Mouse (Mus musculus) intestine, embryonic 16.5 days (tissue): ENCODE measurements around the gene Kcnk5. TPM values are rescaled to one million over a fixed set of nuclear protein-coding genes. Genes with fewer than 3 reads are reported as not detected.

ENCODE experiments used
- ATAC-seq: fragments of 200-750 bp; cut with Nextera tagmentation; 2 replicates; pipeline ENCODE4 v1.8.0; 2017; ENCODE audit warnings: moderate TSS enrichment, moderate library complexity
- H3K27ac ChIP-seq: fragments of 300-500 bp; sonication (generic); 2 replicates; pipeline ENCODE4 v1.5.1; 2014; ENCODE audit warnings: mild to moderate bottlenecking, low read length
- H3K27me3 ChIP-seq: fragments of 300-500 bp; sonication (generic); replicated peaks from 2 replicates; pipeline ENCODE4 v1.6.1; 2014; ENCODE audit warnings: low read length, control low read depth, mixed read lengths; ENCODE audit not compliant: control insufficient read depth, insufficient read depth
- H3K36me3 ChIP-seq: fragments of 300-500 bp; sonication (generic); 2 replicates; pipeline ENCODE4 v1.6.1; 2014; ENCODE audit warnings: low read length, control low read depth; ENCODE audit not compliant: control insufficient read depth, insufficient read depth
- H3K4me1 ChIP-seq: fragments of 300-500 bp; sonication (generic); 2 replicates; pipeline ENCODE4 v1.6.1; 2014; ENCODE audit warnings: low read length, control low read depth, mixed read lengths; ENCODE audit not compliant: control insufficient read depth, insufficient read depth
- H3K4me2 ChIP-seq: fragments of 300-500 bp; sonication (generic); 2 replicates; pipeline ENCODE4 v1.6.1; 2014; ENCODE audit warnings: low read depth, low read length, control low read depth
- H3K4me3 ChIP-seq: fragments of 300-500 bp; sonication (generic); 2 replicates; pipeline ENCODE4 v1.5.1; 2014; ENCODE audit warnings: mild to moderate bottlenecking, low read length
- H3K9ac ChIP-seq: fragments of 300-500 bp; sonication (generic); 2 replicates; pipeline ENCODE4 v1.6.1; 2014; ENCODE audit warnings: low read depth, low read length
- H3K9me3 ChIP-seq: fragments of 300-500 bp; sonication (generic); 2 replicates; pipeline ENCODE4 v1.6.1; 2016; ENCODE audit warnings: low read length, control low read depth; ENCODE audit not compliant: control insufficient read depth
- WGBS: fragments of 180-500 bp; shearing (Covaris S2); extraction: QIAGEN DNeasy Blood & Tissue Kit; methylation state at CpG from one replicate; pipeline ENCODE4 v1.1.7; 2014; 5-methylcytosine and 5-hydroxymethylcytosine counted together
- polyA plus RNA-seq: library from polyadenylated mRNA; unstranded; fragments of >200 nt; fragmentation: Nextera tagmentation; extraction: Ambion mirVana; gene quantifications from 2 replicates; pipeline ENCODE4 v1.2.1, GENCODE M21; 2015

The Kcnk5 gene
- polyA plus RNA-seq, 1 experiment from 2014 or later = 10.9 TPM

DNA sequence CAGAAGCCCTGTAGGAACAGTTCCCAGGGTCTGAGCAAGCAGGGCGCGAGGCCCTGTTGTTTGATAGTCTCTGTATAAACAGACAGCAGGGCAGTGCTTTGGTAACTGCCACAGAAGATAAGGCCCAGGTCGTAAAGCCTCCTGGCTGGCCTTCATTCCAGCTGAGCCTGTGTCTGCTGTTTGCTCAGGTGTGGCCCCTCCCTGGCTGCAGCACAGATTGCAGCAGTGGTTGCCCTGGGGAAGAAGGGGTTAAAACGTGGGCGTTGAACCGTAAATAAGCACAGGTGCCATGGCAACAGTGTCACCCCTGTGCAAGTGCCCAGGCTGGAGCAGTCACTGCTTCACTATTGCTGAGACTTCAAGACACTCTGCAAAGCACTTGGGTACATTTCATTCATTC is 26.8 kb upstream of the Kcnk5 start:
- Histone ChIP-seq H3K9me3 (no peaks in the 10 kb centered on the region), H3K27me3 (no peaks in the 10 kb centered on the region), H3K4me1 (peaks cover 6% of the 10 kb centered on the region; the same call in 1 of the 2 replicates), H3K4me3 (0 out of 2 replicates have a peak overlapping the region, but pooled peaks have one; percentile 8), H3K27ac (peak overlapping the region; percentile 75), H3K4me2 (no peak overlapping the region; the same call in 1 of the 2 replicates), H3K36me3 (no peaks in the 10 kb centered on the region), H3K9ac (no peak overlapping the region)
- 17% methylated on average over 6 of the region's 6 CpGs for WGBS
- peak; percentile 97 for ATAC-seq

GRCm38 (mm10) chr14:20205747-20206146 is 24.1 kb upstream of the Kcnk5 start:
- Histone ChIP-seq H3K27me3 (no peaks in the 10 kb centered on the region), H3K9ac (no peak overlapping the region), H3K4me1 (peaks cover 6% of the 10 kb centered on the region; the same call in 1 of the 2 replicates), H3K36me3 (no peaks in the 10 kb centered on the region), H3K27ac (no peak overlapping the region), H3K4me2 (no peak overlapping the region), H3K9me3 (no peaks in the 10 kb centered on the region), H3K4me3 (no peak overlapping the region)
- ATAC-seq = no peak
- 55% methylated on average over 4 of the region's 4 CpGs for WGBS

GRCm38 (mm10) chr14:20203301-20203700 is 21.7 kb upstream of the Kcnk5 start:
- H3K27me3 ChIP-seq = no peaks in the 10 kb centered on the region
- WGBS = 53% methylated on average over 4 of the region's 4 CpGs
- no peak for ATAC-seq
- H3K4me2 ChIP-seq = no peak overlapping the region
- H3K27ac ChIP-seq = no peak overlapping the region
- H3K9ac ChIP-seq = no peak overlapping the region
- no peak overlapping the region for H3K4me3 ChIP-seq
- no peaks in the 10 kb centered on the region for H3K36me3 ChIP-seq
- no peaks in the 10 kb centered on the region for H3K9me3 ChIP-seq
- H3K4me1 ChIP-seq = peaks cover 6% of the 10 kb centered on the region; the same call in 1 of the 2 replicates

- H3K4me1 ChIP-seq = peaks cover 3% of the 10 kb centered on the region; the same call in 1 of the 2 replicates
- H3K27me3 ChIP-seq = no peaks in the 10 kb centered on the region
- 94% methylated on average over 5 of the region's 5 CpGs for WGBS
- H3K4me2 ChIP-seq = no peak overlapping the region
- H3K36me3 ChIP-seq = no peaks in the 10 kb centered on the region
- no peak for ATAC-seq
- no peak overlapping the region for H3K27ac ChIP-seq
- H3K4me3 ChIP-seq = no peak overlapping the region
- H3K9ac ChIP-seq = no peak overlapping the region
- no peaks in the 10 kb centered on the region for H3K9me3 ChIP-seq
These were observed 21.1 kb upstream of the Kcnk5 start for GRCm38 (mm10) chr14:20202655-20203181.

GRCm38 (mm10) chr14:20201066-20201683 is 19.6 kb upstream of the Kcnk5 start:
- 62% methylated on average over 8 of the region's 8 CpGs for WGBS
- H3K27me3 ChIP-seq = no peaks in the 10 kb centered on the region
- no peak overlapping the region for H3K4me2 ChIP-seq
- no peak overlapping the region for H3K4me3 ChIP-seq
- no peaks in the 10 kb centered on the region for H3K36me3 ChIP-seq
- no peak for ATAC-seq
- H3K4me1 ChIP-seq = 0 out of 2 replicates have a peak, but pooled peaks cover 3% of the 10 kb centered on the region
- H3K27ac ChIP-seq = no peak overlapping the region
- H3K9ac ChIP-seq = no peak overlapping the region
- no peaks in the 10 kb centered on the region for H3K9me3 ChIP-seq

DNA sequence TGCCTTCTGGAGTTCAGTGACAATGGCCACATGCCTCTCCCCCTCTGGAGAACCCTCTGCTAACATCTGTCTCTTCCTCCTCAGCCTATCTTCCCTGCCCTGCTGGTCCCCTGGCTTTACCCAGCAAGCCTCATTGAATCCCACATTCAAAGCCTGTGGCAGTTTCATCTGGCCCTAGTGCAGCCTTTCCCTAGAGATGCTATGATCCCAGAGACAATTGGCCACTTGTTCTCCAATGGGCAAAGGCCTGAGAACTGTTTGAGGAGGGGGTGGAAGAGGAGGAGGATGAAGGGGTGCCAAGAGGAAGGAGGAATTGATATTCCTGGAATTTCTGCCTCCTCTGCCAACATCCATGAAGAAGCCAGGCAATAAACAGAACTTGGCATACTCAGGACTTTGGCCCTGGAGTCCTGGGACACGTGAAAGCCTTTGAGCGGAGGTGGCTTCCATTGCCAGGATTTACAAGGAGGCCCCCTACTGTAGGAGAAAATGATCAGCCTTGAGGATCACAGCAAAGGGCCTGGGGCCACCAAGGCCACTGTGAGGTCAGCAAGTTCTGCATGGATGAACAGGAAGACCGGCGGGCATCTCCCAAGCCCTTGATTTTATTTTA is 11.6 kb upstream of the Kcnk5 start:
- WGBS = 76% methylated on average over 4 of the region's 4 CpGs
- H3K36me3 ChIP-seq = no peaks in the 10 kb centered on the region
- H3K9me3 ChIP-seq = no peaks in the 10 kb centered on the region
- no peaks in the 10 kb centered on the region; the same call in 1 of the 2 replicates for H3K4me1 ChIP-seq
- H3K4me3 ChIP-seq = no peak overlapping the region
- H3K27me3 ChIP-seq = no peaks in the 10 kb centered on the region
- no peak overlapping the region for H3K27ac ChIP-seq
- H3K9ac ChIP-seq = no peak overlapping the region
- ATAC-seq = peak; percentile 59; the same call in 1 of the 2 replicates
- no peak overlapping the region for H3K4me2 ChIP-seq

- H3K9me3 ChIP-seq = no peaks in the 10 kb centered on the region
- no peaks in the 10 kb centered on the region for H3K36me3 ChIP-seq
- no peaks in the 10 kb centered on the region; the same call in 1 of the 2 replicates for H3K4me1 ChIP-seq
- H3K27ac ChIP-seq = no peak overlapping the region
- H3K27me3 ChIP-seq = no peaks in the 10 kb centered on the region
- WGBS = 90% methylated on average over 5 of the region's 5 CpGs
- H3K4me3 ChIP-seq = no peak overlapping the region
- H3K9ac ChIP-seq = no peak overlapping the region
- no peak overlapping the region for H3K4me2 ChIP-seq
- no peak for ATAC-seq
These were observed 9.6 kb upstream of the Kcnk5 start for GRCm38 (mm10) chr14:20191136-20191735.

GRCm38 (mm10) chr14:20189751-20190150 is 8.1 kb upstream of the Kcnk5 start:
- Histone ChIP-seq H3K27ac (no peak overlapping the region), H3K36me3 (no peaks in the 10 kb centered on the region), H3K4me1 (no peaks in the 10 kb centered on the region; the same call in 1 of the 2 replicates), H3K27me3 (no peaks in the 10 kb centered on the region), H3K9me3 (no peaks in the 10 kb centered on the region), H3K9ac (no peak overlapping the region), H3K4me3 (no peak overlapping the region), H3K4me2 (no peak overlapping the region)
- ATAC-seq = peak; percentile 40; the same call in 1 of the 2 replicates
- WGBS = 67% methylated on average over 2 of the region's 2 CpGs

GRCm38 (mm10) chr14:20185426-20185825 is 3.8 kb upstream of the Kcnk5 start:
- Histone ChIP-seq H3K27me3 (no peaks in the 10 kb centered on the region), H3K27ac (no peak overlapping the region), H3K36me3 (no peaks in the 10 kb centered on the region), H3K4me3 (no peak overlapping the region), H3K9me3 (no peaks in the 10 kb centered on the region), H3K4me1 (peaks cover 9% of the 10 kb centered on the region; the same call in 1 of the 2 replicates), H3K9ac (no peak overlapping the region), H3K4me2 (no peak overlapping the region)
- no peak for ATAC-seq
- 53% methylated on average over 9 of the region's 9 CpGs for WGBS
